Mouse (Mus musculus) lung, postnatal 0 days (tissue): ENCODE results near the gene Pcdh7.

ENCODE experiments used
- CTCF ChIP-seq: IDR thresholded peaks from 2 replicates; pipeline ENCODE4 v1.5.1; 2016; ENCODE audit warnings: antibody characterized with exemption, mild to moderate bottlenecking
- EP300 ChIP-seq: IDR thresholded peaks from 2 replicates; pipeline ENCODE4 v1.6.1; 2016; ENCODE audit warnings: antibody characterized with exemption, mild to moderate bottlenecking, control low read depth

DNA sequence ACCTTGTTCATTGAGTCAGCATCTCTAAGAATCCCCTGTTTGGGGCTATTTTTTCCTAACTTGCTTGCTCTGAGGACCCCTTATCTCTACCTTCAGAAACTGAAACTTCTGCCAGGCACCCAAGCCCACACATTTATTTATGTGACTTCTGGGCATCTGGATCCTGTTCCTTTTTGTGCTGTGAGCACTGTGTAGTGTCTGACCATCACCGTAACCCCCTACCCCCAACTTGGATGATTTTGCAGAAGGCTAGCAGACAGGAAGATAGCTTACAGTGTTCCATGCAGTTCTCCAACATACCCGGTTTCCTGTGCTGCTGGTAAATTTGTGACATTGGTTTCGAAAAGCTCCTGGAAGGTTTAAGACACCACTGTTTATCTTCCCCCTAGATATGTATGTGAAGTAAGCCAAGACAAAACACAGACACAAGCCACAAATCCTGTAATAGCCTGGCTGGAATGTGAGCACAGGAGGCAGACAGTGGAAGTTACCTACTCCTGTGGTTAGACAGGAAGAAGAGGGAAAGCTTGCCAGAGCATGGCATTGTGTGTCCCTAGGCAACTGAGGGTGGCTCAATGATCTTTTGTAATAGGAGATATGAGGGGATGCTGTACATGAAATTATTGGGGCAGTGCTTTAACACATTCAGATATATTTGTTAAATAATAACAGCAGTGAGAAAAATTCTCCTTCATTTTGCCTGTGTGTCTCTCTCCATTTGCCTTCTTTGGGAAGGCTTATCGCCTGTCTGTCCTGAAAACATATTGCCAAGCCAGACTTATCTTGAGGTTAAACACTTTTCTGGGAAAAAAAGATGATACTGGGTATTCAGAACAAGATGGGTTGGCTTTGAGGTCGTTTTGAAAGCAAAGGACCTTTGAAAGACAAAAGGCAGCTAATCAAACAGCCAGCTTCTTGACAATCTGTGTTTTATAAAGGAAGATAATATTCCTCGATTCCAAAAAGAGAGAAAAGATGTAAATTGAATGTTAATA, 42.6 kb downstream of the Pcdh7 start:
- TF ChIP-seq CTCF (no peak), EP300 (no peak)
